In genomic region chr2:78388001-78388400, GRCm38 (mm10) we compare ENCODE assay signal across 14 mouse cellular contexts.
DNase-seq lines count a peak whose midpoint lies in the region; ATAC-seq lines count a peak whose summit lies in the region.
"Had no signal": no experiment of that assay in that cellular context is flagged by ENCODE, and none has a peak within 500 bp of the region (broad histone marks: within the 10 kb centered on the region; RNA-seq: fewer than 3 reads in every experiment).

No protein-coding gene starts in this region.

- peak; percentile 8 to 17 for DNase-seq in frontal cortex, postnatal 14 days (ENCODE audit: low spot score in 2 of 2)
- peak; percentile 8 to 17 for DNase-seq in layer of hippocampus, postnatal 36 days
- peak; percentile 35 to 63 for DNase-seq in right cerebral cortex, postnatal 10 days (ENCODE audit: low spot score in 2 of 2)
- no peak for DNase-seq in thymus, postnatal 36 days
- DNase-seq in yolk sac, embryonic 10.5 days (ENCODE audit: low spot score): no peak
- DNase-seq: cerebellum, postnatal 36 days; gastrocnemius, postnatal 10 days; spleen, adult 18-20 months had no signal

- H3K27ac ChIP-seq in forebrain, embryonic 16.5 days (ENCODE audit: low read length): no peak overlapping the region
- H3K27ac ChIP-seq in hindbrain, embryonic 13.5 days: no peak overlapping the region
- H3K27ac ChIP-seq: heart, embryonic 10.5 days; hindbrain, embryonic 10.5 days; liver, embryonic 15.5 days had no signal

- H3K36me3 ChIP-seq in forebrain, embryonic 16.5 days (ENCODE audit: control insufficient read depth, insufficient read depth): no peaks in the 10 kb centered on the region
- H3K36me3 ChIP-seq in hindbrain, embryonic 13.5 days: no peaks in the 10 kb centered on the region
- H3K36me3 ChIP-seq: heart, embryonic 10.5 days; hindbrain, embryonic 10.5 days; liver, embryonic 15.5 days had no signal

- peak; percentile 63 for ATAC-seq in forebrain, embryonic 16.5 days
- ATAC-seq in hindbrain, embryonic 13.5 days (ENCODE audit: low FRiP score): no peak
- ATAC-seq: intestine, embryonic 16.5 days had no signal

- H3K4me1 ChIP-seq in forebrain, embryonic 16.5 days (replicated peaks; ENCODE audit: control insufficient read depth, insufficient read depth, low read length): 0 out of 2 replicates have a peak, but pooled peaks cover 2% of the 10 kb centered on the region
- no peaks in the 10 kb centered on the region; the same call in 1 of the 2 replicates for H3K4me1 ChIP-seq in hindbrain, embryonic 13.5 days (replicated peaks)
- H3K4me1 ChIP-seq: heart, embryonic 10.5 days; hindbrain, embryonic 10.5 days; liver, embryonic 15.5 days had no signal

- H3K4me3 ChIP-seq in forebrain, embryonic 16.5 days (replicated peaks; ENCODE audit: low read length): no peak overlapping the region
- no peak overlapping the region for H3K4me3 ChIP-seq in hindbrain, embryonic 13.5 days
- H3K4me3 ChIP-seq: heart, embryonic 10.5 days; hindbrain, embryonic 10.5 days; liver, embryonic 15.5 days had no signal

- no peak overlapping the region for H3K4me2 ChIP-seq in forebrain, embryonic 16.5 days (ENCODE audit: low read length)
- no peak overlapping the region for H3K4me2 ChIP-seq in hindbrain, embryonic 13.5 days
- H3K4me2 ChIP-seq: liver, embryonic 15.5 days had no signal

- no peaks in the 10 kb centered on the region for H3K27me3 ChIP-seq in forebrain, embryonic 16.5 days (replicated peaks; ENCODE audit: control insufficient read depth, insufficient read depth, low read length)
- H3K27me3 ChIP-seq in hindbrain, embryonic 13.5 days: no peaks in the 10 kb centered on the region
- H3K27me3 ChIP-seq: liver, embryonic 15.5 days had no signal

- WGBS in forebrain, embryonic 16.5 days: 72% methylated on average over 4 of the region's 4 CpGs
- WGBS in hindbrain, embryonic 13.5 days: 86% methylated on average over 4 of the region's 4 CpGs

- H3K9me3 ChIP-seq in forebrain, embryonic 16.5 days (ENCODE audit: control insufficient read depth, low read length): no peaks in the 10 kb centered on the region
- H3K9me3 ChIP-seq in hindbrain, embryonic 13.5 days: no peaks in the 10 kb centered on the region
- H3K9me3 ChIP-seq: heart, embryonic 10.5 days; hindbrain, embryonic 10.5 days; liver, embryonic 15.5 days had no signal

- no peak overlapping the region for H3K9ac ChIP-seq in forebrain, embryonic 16.5 days (replicated peaks; ENCODE audit: low read depth, low read length)
- H3K9ac ChIP-seq in hindbrain, embryonic 13.5 days: no peak overlapping the region
- H3K9ac ChIP-seq: liver, embryonic 15.5 days had no signal

Comparison
In these comparisons a context has a peak if more than half of its experiments do, and no peak if none do; other contexts are left out.
1. DNase-seq: peak in frontal cortex, postnatal 14 days (2 of 2), layer of hippocampus, postnatal 36 days (2 of 2) and right cerebral cortex, postnatal 10 days (2 of 2); none in thymus, postnatal 36 days (0 of 2) and yolk sac, embryonic 10.5 days (single experiment).